Mouse (Mus musculus) megakaryocyte, embryonic 14.5 days (primary cell): ENCODE data around the gene Stx1a.

Experiments
- FLI1 ChIP-seq: IDR thresholded peaks from 2 replicates; pipeline ENCODE4 v1.6.1; 2012; ENCODE audit warnings: low read length, inconsistent platforms, mixed read lengths
- GATA1 ChIP-seq: IDR thresholded peaks from 3 replicates; pipeline ENCODE4 v1.6.1; 2012; ENCODE audit warnings: mixed read lengths, low read length, inconsistent platforms, borderline replicate concordance

DNA sequence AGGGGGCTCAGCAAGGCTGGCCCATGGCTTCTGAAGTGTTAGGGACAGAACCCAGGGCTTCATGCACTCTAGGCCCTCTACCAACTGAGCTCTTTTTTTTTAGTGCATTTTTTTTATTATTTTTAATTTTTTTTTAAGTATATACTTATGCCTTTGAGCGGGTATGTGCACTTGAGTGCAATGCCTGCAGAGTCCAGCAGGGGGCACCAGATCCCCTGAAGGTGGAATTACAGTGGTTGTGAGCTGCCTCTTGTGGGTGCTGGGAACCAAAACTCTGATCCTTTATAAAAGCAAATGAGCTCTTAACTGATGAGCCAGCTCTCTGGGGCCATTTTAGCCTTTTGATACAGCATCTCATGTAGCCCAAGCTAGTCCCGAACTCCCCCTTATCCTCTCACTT lies 11.3 kb downstream of the Stx1a start:
- no peak for TF ChIP-seq FLI1
- TF ChIP-seq GATA1 = no peak
